Mouse (Mus musculus): ENCODE results near the gene Hoxc8. TPM values are rescaled to one million over a fixed set of nuclear protein-coding genes. Genes with fewer than 3 reads are reported as not detected.

Hoxc8 gene
- total and polyA plus RNA-seq, 3 experiments = 0.31 to 1.7 TPM; not detected in 1

DNA sequence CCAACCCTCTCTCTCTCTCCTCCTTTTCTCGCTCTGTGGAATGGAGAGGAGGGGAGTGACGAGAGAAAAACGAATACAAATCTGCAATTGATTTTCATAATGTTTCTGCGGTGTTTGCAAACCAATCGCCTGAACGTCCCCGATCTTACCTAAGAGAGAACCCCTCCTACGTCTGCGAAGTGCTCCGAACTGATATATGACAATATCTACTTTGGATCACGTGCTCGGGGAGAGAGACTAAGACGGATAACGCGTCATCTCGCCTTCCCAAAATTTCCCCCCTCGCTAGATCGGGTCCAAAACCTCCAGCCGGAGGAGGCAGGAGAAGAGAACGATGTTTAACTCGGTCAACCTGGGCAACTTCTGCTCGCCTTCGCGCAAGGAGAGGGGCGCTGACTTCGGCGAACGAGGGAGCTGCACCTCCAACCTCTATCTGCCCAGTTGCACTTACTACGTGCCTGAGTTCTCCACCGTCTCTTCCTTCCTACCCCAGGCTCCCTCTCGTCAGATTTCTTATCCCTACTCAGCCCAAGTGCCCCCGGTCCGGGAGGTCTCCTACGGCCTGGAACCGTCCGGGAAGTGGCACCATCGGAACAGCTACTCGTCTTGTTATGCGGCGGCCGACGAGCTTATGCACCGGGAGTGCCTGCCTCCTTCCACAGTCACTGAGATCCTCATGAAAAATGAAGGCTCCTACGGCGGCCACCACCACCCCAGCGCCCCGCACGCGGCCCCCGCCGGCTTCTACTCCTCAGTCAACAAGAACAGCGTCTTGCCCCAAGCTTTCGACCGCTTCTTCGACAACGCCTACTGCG is 36.0 kb upstream of the Hoxc8 start, which contains the start of gene Hoxc11:
Gene Hoxc11, plus strand, starts transcription at position 236 of the 815 bp plus-strand sequence.
- no peak for TF ChIP-seq SMC3 (IDR thresholded peaks at IDR 0.05; ENCODE audit: low read depth, low read length)
- TF ChIP-seq EP300 (IDR thresholded peaks at IDR 0.05; ENCODE audit: low read depth in 1 of 2, low read length in 2 of 2) = no peak
- TF ChIP-seq USF1 (IDR thresholded peaks at IDR 0.05; ENCODE audit: low read depth, low read length) = no peak
- TF ChIP-seq TBP (IDR thresholded peaks at IDR 0.05; ENCODE audit: low read depth, low read length) = no peak
- no peak for TF ChIP-seq POLR2A (IDR thresholded peaks at IDR 0.05; ENCODE audit: control insufficient read depth in 1 of 2, insufficient read depth in 1 of 2, low read depth in 1 of 2, low read length in 2 of 2, poor library complexity in 1 of 2)
- TF ChIP-seq CHD2 (IDR thresholded peaks at IDR 0.05; ENCODE audit: low read length) = no peak
- TF ChIP-seq MEF2A (IDR thresholded peaks at IDR 0.05; ENCODE audit: extremely low read depth, insufficient replicate concordance, low read depth, low read length, poor library complexity, severe bottlenecking) = no peak
- no peak for TF ChIP-seq NELFE (IDR thresholded peaks at IDR 0.05; ENCODE audit: low read depth, low read length)
- TF ChIP-seq SIN3A (IDR thresholded peaks at IDR 0.05; ENCODE audit: low read length) = no peak
- no peak for TF ChIP-seq GABPA (IDR thresholded peaks at IDR 0.05; ENCODE audit: low read depth, low read length)
- no peak for TF ChIP-seq MYC (IDR thresholded peaks at IDR 0.05; ENCODE audit: low read depth, low read length)
- TF ChIP-seq TCF12 (IDR thresholded peaks at IDR 0.05; ENCODE audit: low read depth, low read length) = no peak
- TF ChIP-seq ZC3H11A (IDR thresholded peaks at IDR 0.05; ENCODE audit: low read depth, low read length) = no peak
- no peak for TF ChIP-seq UBTF (IDR thresholded peaks at IDR 0.05; ENCODE audit: borderline replicate concordance, insufficient read depth, low read depth, low read length)
- H3K9ac ChIP-seq (ENCODE audit: control insufficient read depth, low read depth, low read length, poor library complexity, severe bottlenecking) = no peak within 1 kb of the TSS
- no peaks in the 10 kb centered on the region for H3K9me3 ChIP-seq (replicated peaks; ENCODE audit: insufficient read depth, low read length)
- H3K4me1 ChIP-seq (ENCODE audit: control insufficient read depth in 1 of 2, insufficient read depth in 2 of 2, low read length in 2 of 2) = no peaks in the 10 kb centered on the region
- no peak within 1 kb of the TSS for H3K4me3 ChIP-seq (ENCODE audit: control insufficient read depth in 1 of 2, insufficient read depth in 1 of 2, low read depth in 2 of 2, low read length in 2 of 2)
- H3K27ac ChIP-seq (ENCODE audit: control insufficient read depth, low read depth, low read length) = no peak within 1 kb of the TSS
- no peaks in the 10 kb centered on the region for H3K36me3 ChIP-seq (ENCODE audit: control insufficient read depth in 1 of 2, insufficient read depth in 2 of 2, low read length in 2 of 2)
- H3K79me2 ChIP-seq (ENCODE audit: control insufficient read depth, insufficient read depth, low read length, poor library complexity) = no peaks in the 10 kb centered on the region
- peaks cover 26 to 43% of the 10 kb centered on the region in 2 experiments for H3K27me3 ChIP-seq (ENCODE audit: control insufficient read depth in 1 of 2, insufficient read depth in 2 of 2, low read length in 2 of 2)
- DNase-seq (ENCODE audit: low read depth, low spot score) = no peak

GRCm38 (mm10) chr15:102955007-102955382 is 35.4 kb upstream of the Hoxc8 start:
- Histone ChIP-seq H3K4me1 (ENCODE audit: control insufficient read depth in 1 of 2, insufficient read depth in 2 of 2, low read length in 2 of 2) (no peaks in the 10 kb centered on the region), H3K36me3 (ENCODE audit: control insufficient read depth in 1 of 2, insufficient read depth in 2 of 2, low read length in 2 of 2) (no peaks in the 10 kb centered on the region), H3K79me2 (ENCODE audit: control insufficient read depth, insufficient read depth, low read length, poor library complexity) (no peaks in the 10 kb centered on the region), H3K4me3 (ENCODE audit: control insufficient read depth in 1 of 2, insufficient read depth in 1 of 2, low read depth in 2 of 2, low read length in 2 of 2) (no peak overlapping the region), H3K27ac (ENCODE audit: control insufficient read depth, low read depth, low read length) (no peak overlapping the region), H3K9ac (ENCODE audit: control insufficient read depth, low read depth, low read length, poor library complexity, severe bottlenecking) (no peak overlapping the region), H3K9me3 (replicated peaks; ENCODE audit: insufficient read depth, low read length) (no peaks in the 10 kb centered on the region), H3K27me3 (ENCODE audit: control insufficient read depth in 1 of 2, insufficient read depth in 2 of 2, low read length in 2 of 2) (peaks cover 28 to 49% of the 10 kb centered on the region in 2 experiments)
- DNase-seq (ENCODE audit: low read depth, low spot score) = no peak
- TF ChIP-seq ZC3H11A (IDR thresholded peaks at IDR 0.05; ENCODE audit: low read depth, low read length) (no peak), EP300 (IDR thresholded peaks at IDR 0.05; ENCODE audit: low read depth in 1 of 2, low read length in 2 of 2) (no peak), E2F4 (IDR thresholded peaks at IDR 0.05; ENCODE audit: borderline replicate concordance, low read depth, low read length) (no peak), GABPA (IDR thresholded peaks at IDR 0.05; ENCODE audit: low read depth, low read length) (no peak), ZKSCAN1 (IDR thresholded peaks at IDR 0.05; ENCODE audit: low read depth, low read length) (no peak), KAT2A (conservative IDR thresholded peaks at IDR 0.05; ENCODE audit: low read depth, low read length) (no peak), POLR2A (IDR thresholded peaks at IDR 0.05; ENCODE audit: control insufficient read depth in 1 of 2, insufficient read depth in 1 of 2, low read depth in 1 of 2, low read length in 2 of 2, poor library complexity in 1 of 2) (no peak), MEF2A (IDR thresholded peaks at IDR 0.05; ENCODE audit: extremely low read depth, insufficient replicate concordance, low read depth, low read length, poor library complexity, severe bottlenecking) (no peak), JUND (IDR thresholded peaks at IDR 0.05; ENCODE audit: low read depth, low read length) (no peak), GATA1 (IDR thresholded peaks at IDR 0.05; ENCODE audit: low read depth, low read length) (no peak), POLR2AphosphoS2 (IDR thresholded peaks at IDR 0.05; ENCODE audit: low read length) (no peak), MAX (IDR thresholded peaks at IDR 0.05; ENCODE audit: low read length) (no peak), SMC3 (IDR thresholded peaks at IDR 0.05; ENCODE audit: low read depth, low read length) (no peak), NRF1 (IDR thresholded peaks at IDR 0.05; ENCODE audit: insufficient read depth, low read depth, low read length, poor library complexity, severe bottlenecking) (no peak), CHD1 (IDR thresholded peaks at IDR 0.05; ENCODE audit: low read depth, low read length) (no peak), USF1 (IDR thresholded peaks at IDR 0.05; ENCODE audit: low read depth, low read length) (no peak)
